Mouse (Mus musculus) 3134 (cell line): ENCODE measurements at regions not wholly inside any gene's neighbourhood (a gene's known extent, or its start where the extent isn't known, plus 50 kb on each side); places are given as distances from the start of the nearest gene placed in this dataset.

Experiments
- DNase-seq: peaks from one replicate; pipeline ENCODE4 v3.0.0-alpha.2; 2011; ENCODE audit warnings: low spot score; ENCODE audit not compliant: insufficient read length; ENCODE audit errors: extremely low read depth

- no peak for DNase-seq
Measured at GRCm38 (mm10) chr1:121252056-121252455, 80.3 kb downstream of the Insig2 start.

- no peak for DNase-seq
Measured at GRCm38 (mm10) chr1:121254196-121254595, 78.2 kb downstream of the Insig2 start.
